Mouse (Mus musculus) gastrocnemius, postnatal 25 days (tissue): ENCODE measurements around the gene Rps27l. TPM values are rescaled to one million over a fixed set of nuclear protein-coding genes. Genes with fewer than 3 reads are reported as not detected.

ENCODE experiments used
- DNase-seq: peaks from one replicate; pipeline ENCODE4 v3.0.0; 2022
- total RNA-seq, 2 experiments: library from RNA; stranded (reverse); gene quantifications; 1 replicate in 1 of 2; 2 replicates in 1 of 2; pipeline ENCODE4 v1.2.3; 2021

The Rps27l gene
- total RNA-seq, 2 experiments from 2014 or later = 198 to 200 TPM

- DNase-seq = no peak
Measured at GRCm38 (mm10) chr9:66982085-66982484, 36.2 kb downstream of the Rps27l start.

DNA sequence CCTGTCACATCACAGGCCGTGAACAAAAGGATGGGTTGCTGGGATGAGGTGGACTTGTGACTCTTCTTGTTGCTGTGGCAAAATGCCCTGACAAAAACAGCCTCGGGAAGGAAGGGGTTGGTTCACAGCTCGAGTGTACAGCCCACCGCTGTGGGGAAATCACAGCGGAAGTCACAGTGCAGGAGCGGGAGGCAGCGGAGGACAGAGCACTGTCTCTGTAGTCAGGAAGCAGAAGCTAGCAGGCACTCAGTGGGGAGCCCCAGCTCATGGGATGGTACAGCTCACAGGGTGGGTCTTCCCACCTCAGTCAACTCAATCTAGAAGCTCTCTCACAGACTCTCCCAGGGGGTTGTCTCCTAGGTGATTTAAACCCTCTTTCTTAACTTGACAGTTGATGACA, 39.5 kb downstream of the Rps27l start:
- no peak for DNase-seq

- DNase-seq = no peak
Measured at GRCm38 (mm10) chr9:66988198-66988887, 42.5 kb downstream of the Rps27l start.

DNA sequence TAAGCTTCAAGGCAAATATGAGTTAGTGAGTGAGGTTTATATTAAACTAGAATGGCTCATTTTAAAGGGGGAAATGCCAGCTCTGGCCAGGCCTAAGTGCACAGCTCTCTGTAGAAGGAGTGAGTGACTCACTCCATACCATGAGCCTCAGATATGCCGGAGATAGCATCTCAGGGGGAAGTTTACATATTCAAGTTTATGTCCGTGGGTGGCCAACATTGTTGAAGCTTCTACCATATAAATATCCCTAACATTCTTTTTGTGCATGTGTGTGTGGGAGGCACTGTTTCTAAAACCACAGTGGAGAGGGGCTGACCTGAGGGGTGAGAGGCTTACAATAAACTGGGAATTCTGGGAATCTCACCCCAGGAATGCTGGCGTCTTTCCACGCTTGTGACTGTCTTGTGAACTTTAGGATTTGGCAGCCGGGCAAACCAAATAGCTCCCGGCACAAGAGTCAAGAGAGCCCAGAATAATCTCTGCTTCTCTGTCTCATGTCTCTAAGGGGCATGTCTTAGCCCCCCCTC, 43.1 kb downstream of the Rps27l start:
- no peak for DNase-seq

DNA sequence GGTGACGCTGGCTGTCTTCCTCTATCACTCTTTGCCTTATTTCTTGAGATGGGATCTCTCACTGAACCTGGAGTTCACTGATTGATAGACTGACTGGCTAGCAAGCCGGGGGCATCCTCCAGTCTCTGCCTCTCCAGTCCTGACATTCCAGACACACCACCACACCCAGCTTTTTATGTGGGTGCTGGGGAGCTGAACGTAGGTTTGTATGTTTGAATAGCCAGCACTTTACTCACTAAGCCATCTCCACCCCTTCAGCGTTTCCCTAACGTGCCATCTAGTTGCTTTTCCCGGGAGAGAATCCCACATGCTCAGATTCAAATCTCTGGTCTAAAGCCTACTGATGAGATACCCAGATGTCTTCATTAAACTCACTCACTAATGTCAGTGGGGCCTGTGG, 43.7 kb downstream of the Rps27l start:
- no peak for DNase-seq

GRCm38 (mm10) chr9:66990046-66990445, 44.2 kb downstream of the Rps27l start:
- DNase-seq = no peak

GRCm38 (mm10) chr9:66991021-66991749, 45.3 kb downstream of the Rps27l start:
- DNase-seq = no peak

- DNase-seq = no peak
Measured at GRCm38 (mm10) chr9:66991750-66992410, 46.0 kb downstream of the Rps27l start.

Other genes starting within 250 kb of the Rps27l start
- under 1 TPM; 0.08 to 0.19 TPM for gene Car12, start 232.4 kb upstream of the Rps27l start, total RNA-seq
- gene Aph1b, start 150.6 kb upstream of the Rps27l start, total RNA-seq = 1 to 10 TPM; 1.6 to 3.1 TPM
- gene Gm10647, start 149.0 kb upstream of the Rps27l start, total RNA-seq = under 1 TPM in 1 of 2 experiments, not detected in 1; 0.35 TPM
- gene Aph1c, start 111.4 kb upstream of the Rps27l start, total RNA-seq = 1 to 10 TPM in 1 of 2 experiments, under 1 TPM in 1; 0.54 to 1.3 TPM
- gene Rab8b, start 26.4 kb upstream of the Rps27l start, total RNA-seq = 1 to 10 TPM; 5.0 to 6.1 TPM
- 10 to 100 TPM; 17.8 to 19.5 TPM for gene Lactb, start 29.4 kb downstream of the Rps27l start, total RNA-seq
- gene Tpm1, start 103.3 kb downstream of the Rps27l start, total RNA-seq = over 10,000 TPM; 20,359 to 26,033 TPM